Comparison of ENCODE assay signal across 8 mouse cellular contexts in genomic region chr2:92458481-92458880, GRCm38 (mm10). TPM values are rescaled to one million over a fixed set of nuclear protein-coding genes. Genes with fewer than 3 reads are reported as not detected.
DNase-seq lines count a peak whose midpoint lies in the region; ATAC-seq and TF ChIP-seq lines count a peak whose summit lies in the region.
"Had no signal": no experiment of that assay in that cellular context is flagged by ENCODE, and none has a peak within 500 bp of the region (broad histone marks: within the 10 kb centered on the region; RNA-seq: fewer than 3 reads in every experiment).

No protein-coding gene starts in this region.

- H3K4me2 ChIP-seq in forebrain, embryonic 13.5 days: peak overlapping the region; percentile 88
- H3K4me2 ChIP-seq in liver, embryonic 11.5 days: peak overlapping the region; percentile 99

- WGBS in spleen, adult 2 months: 32% methylated on average over 13 of the region's 13 CpGs
- 69% methylated on average over 13 of the region's 13 CpGs for WGBS in forebrain, embryonic 13.5 days
- WGBS in liver, embryonic 11.5 days: 44% methylated on average over 13 of the region's 13 CpGs

- H3K4me1 ChIP-seq in spleen, adult 2 months (ENCODE audit: control insufficient read depth, insufficient read depth, insufficient read length): peaks cover 23% of the 10 kb centered on the region; the same call in 1 of the 2 replicates
- H3K4me1 ChIP-seq in forebrain, embryonic 13.5 days: peaks cover 41% of the 10 kb centered on the region
- H3K4me1 ChIP-seq in liver, embryonic 11.5 days (replicated peaks; ENCODE audit: control insufficient read depth, insufficient read depth, low read length): peaks cover 34% of the 10 kb centered on the region

- no peak for DNase-seq in spleen, adult 2 months (ENCODE audit: low read depth in 1 of 2, low spot score in 2 of 2)
- DNase-seq in spleen, postnatal 10 days (ENCODE audit: low spot score in 2 of 2): no peak
- no peak for DNase-seq in liver, embryonic 11.5 days (ENCODE audit: low spot score)
- DNase-seq in frontal cortex, postnatal 25 days (ENCODE audit: low spot score in 2 of 2): no peak
- DNase-seq in layer of hippocampus, adult 9-10 months (ENCODE audit: low spot score): no peak
- no peak for DNase-seq in adrenal gland, postnatal 25 days

- peak overlapping the region; percentile 74 for H3K9ac ChIP-seq in forebrain, embryonic 13.5 days
- H3K9ac ChIP-seq in liver, embryonic 11.5 days (ENCODE audit: low read depth, low read length): peak overlapping the region; percentile 75

- no peaks in the 10 kb centered on the region for H3K9me3 ChIP-seq in forebrain, embryonic 13.5 days (replicated peaks)
- no peaks in the 10 kb centered on the region for H3K9me3 ChIP-seq in liver, embryonic 11.5 days (ENCODE audit: control insufficient read depth, low read length)

- H3K4me3 ChIP-seq in spleen, adult 2 months (ENCODE audit: extremely low read depth, insufficient read depth, insufficient read length): peak overlapping the region; percentile 89
- peak overlapping the region; percentile 86 for H3K4me3 ChIP-seq in forebrain, embryonic 13.5 days
- peak overlapping the region; percentile 76 for H3K4me3 ChIP-seq in liver, embryonic 11.5 days (ENCODE audit: low read depth, low read length)

- no peak for TF ChIP-seq POLR2A in spleen, adult 2 months (IDR thresholded peaks at IDR 0.05; ENCODE audit: low read depth, low read length)

- no peak overlapping the region for H3K27ac ChIP-seq in spleen, adult 2 months (ENCODE audit: insufficient read depth, low read length)
- no peak overlapping the region for H3K27ac ChIP-seq in forebrain, embryonic 13.5 days
- no peak overlapping the region for H3K27ac ChIP-seq in liver, embryonic 11.5 days (ENCODE audit: low read depth, low read length)

- H3K27me3 ChIP-seq in spleen, adult 2 months (ENCODE audit: control insufficient read depth, insufficient read depth, low read length): no peaks in the 10 kb centered on the region
- peaks cover 22% of the 10 kb centered on the region for H3K27me3 ChIP-seq in forebrain, embryonic 13.5 days
- peaks cover 7% of the 10 kb centered on the region; the same call in 1 of the 2 replicates for H3K27me3 ChIP-seq in liver, embryonic 11.5 days (replicated peaks; ENCODE audit: control insufficient read depth, insufficient read depth, low read length)

- ATAC-seq in forebrain, embryonic 13.5 days: 0 out of 2 replicates have a peak, but pooled peaks have one; percentile 2
- ATAC-seq in liver, embryonic 11.5 days (replicated peaks; ENCODE audit: low FRiP score): no peak

- TF ChIP-seq CTCF in spleen, adult 2 months (IDR thresholded peaks at IDR 0.05; ENCODE audit: extremely low read depth, insufficient read depth, insufficient read length, insufficient replicate concordance): no peak

- H3K36me3 ChIP-seq in spleen, adult 2 months (ENCODE audit: control insufficient read depth, insufficient read depth, low read length): peaks cover 16% of the 10 kb centered on the region
- peaks cover 11% of the 10 kb centered on the region for H3K36me3 ChIP-seq in forebrain, embryonic 13.5 days (ENCODE audit: poor library complexity, severe bottlenecking)
- peaks cover 5% of the 10 kb centered on the region; the same call in 1 of the 2 replicates for H3K36me3 ChIP-seq in liver, embryonic 11.5 days (ENCODE audit: control insufficient read depth, insufficient read depth, low read length)

RNA-seq across cellular contexts. Expression of gene Slc35c1, which starts 1.9 kb away (rescaled TPM):
- polyA plus RNA-seq in spleen, adult 2 months (2012; rRNA removed): 63.3 and 86.6 TPM in 2 replicates
- 6.7 and 9.0 TPM in 2 replicates for polyA plus RNA-seq in forebrain, embryonic 13.5 days (2015; fragmentation: Nextera tagmentation; extraction: Ambion mirVana)
- polyA plus RNA-seq in liver, embryonic 11.5 days (2014; fragmentation: Nextera tagmentation; extraction: Ambion mirVana): 26.8 and 27.4 TPM in 2 replicates
- total RNA-seq in adrenal gland, postnatal 25 days (2021): 24.0 and 28.2 TPM in 2 replicates

RNA-seq across cellular contexts. Expression of gene Cry2, which starts 24.6 kb away (rescaled TPM):
- 8.4 and 9.4 TPM in 2 replicates for polyA plus RNA-seq in spleen, adult 2 months (2012; rRNA removed)
- 28.2 and 29.4 TPM in 2 replicates for polyA plus RNA-seq in forebrain, embryonic 13.5 days (2015; fragmentation: Nextera tagmentation; extraction: Ambion mirVana)
- polyA plus RNA-seq in liver, embryonic 11.5 days (2014; fragmentation: Nextera tagmentation; extraction: Ambion mirVana): 20.6 and 22.5 TPM in 2 replicates
- 35.5 and 44.7 TPM in 2 replicates for total RNA-seq in adrenal gland, postnatal 25 days (2021)

RNA-seq across cellular contexts. Expression of gene Mapk8ip1, which starts 57.4 kb away (rescaled TPM):
- 4.5 and 5.0 TPM in 2 replicates for polyA plus RNA-seq in spleen, adult 2 months (2012; rRNA removed)
- polyA plus RNA-seq in forebrain, embryonic 13.5 days (2015; fragmentation: Nextera tagmentation; extraction: Ambion mirVana): 66.9 and 71.1 TPM in 2 replicates
- polyA plus RNA-seq in liver, embryonic 11.5 days (2014; fragmentation: Nextera tagmentation; extraction: Ambion mirVana): 4.9 and 6.3 TPM in 2 replicates
- 27.0 and 30.8 TPM in 2 replicates for total RNA-seq in adrenal gland, postnatal 25 days (2021)
- total RNA-seq: common myeloid progenitor, adult 5-6 weeks had no signal
